Mouse (Mus musculus) right cerebral cortex, postnatal 25 days (tissue): ENCODE results near the gene Aldh2.

Experiments
- DNase-seq: peaks from one replicate; pipeline ENCODE4 v3.0.0; 2022

Aldh2 gene

GRCm38 (mm10) chr5:121594714-121595313 is 1.2 kb upstream of the Aldh2 start:
- DNase-seq = no peak

- no peak for DNase-seq
Observed at GRCm38 (mm10) chr5:121592816-121593407, 712 bp downstream of the Aldh2 start.

DNA sequence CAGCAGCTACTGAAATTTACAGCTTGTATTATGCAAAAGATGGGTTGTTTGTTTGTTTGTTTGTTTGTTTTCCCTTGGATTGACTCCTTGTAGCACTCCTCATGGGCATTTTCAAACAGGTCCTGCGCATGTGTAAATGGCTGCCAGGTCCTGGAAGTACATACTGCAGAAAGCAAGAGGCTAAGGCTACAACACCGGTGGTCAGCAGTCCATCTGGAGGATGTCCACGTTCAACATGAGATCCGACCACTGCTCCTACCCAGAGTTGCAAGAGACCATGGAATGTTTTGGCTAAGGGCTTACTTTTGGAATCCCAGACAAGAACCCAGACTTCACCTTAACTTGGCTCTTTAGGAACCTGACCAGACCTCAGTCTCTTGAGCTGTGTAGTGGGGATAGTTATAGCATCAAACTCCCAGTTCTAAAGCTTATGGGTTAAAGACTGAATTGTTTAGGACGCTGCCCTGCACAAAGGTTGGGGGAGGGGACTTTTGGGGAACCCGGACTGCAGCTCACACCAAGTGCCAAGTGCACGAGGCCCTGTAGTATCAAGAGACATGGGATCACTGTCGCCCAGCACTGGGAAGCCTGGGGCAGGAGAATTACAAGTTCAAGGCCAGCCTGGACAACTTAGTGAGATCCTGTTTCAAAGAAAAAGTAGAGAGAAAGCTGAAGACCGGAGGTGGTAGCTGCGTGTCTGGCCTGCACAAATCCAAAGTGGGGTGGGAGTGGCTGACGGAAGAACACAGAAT is 1.4 kb downstream of the Aldh2 start:
- no peak for DNase-seq

DNA sequence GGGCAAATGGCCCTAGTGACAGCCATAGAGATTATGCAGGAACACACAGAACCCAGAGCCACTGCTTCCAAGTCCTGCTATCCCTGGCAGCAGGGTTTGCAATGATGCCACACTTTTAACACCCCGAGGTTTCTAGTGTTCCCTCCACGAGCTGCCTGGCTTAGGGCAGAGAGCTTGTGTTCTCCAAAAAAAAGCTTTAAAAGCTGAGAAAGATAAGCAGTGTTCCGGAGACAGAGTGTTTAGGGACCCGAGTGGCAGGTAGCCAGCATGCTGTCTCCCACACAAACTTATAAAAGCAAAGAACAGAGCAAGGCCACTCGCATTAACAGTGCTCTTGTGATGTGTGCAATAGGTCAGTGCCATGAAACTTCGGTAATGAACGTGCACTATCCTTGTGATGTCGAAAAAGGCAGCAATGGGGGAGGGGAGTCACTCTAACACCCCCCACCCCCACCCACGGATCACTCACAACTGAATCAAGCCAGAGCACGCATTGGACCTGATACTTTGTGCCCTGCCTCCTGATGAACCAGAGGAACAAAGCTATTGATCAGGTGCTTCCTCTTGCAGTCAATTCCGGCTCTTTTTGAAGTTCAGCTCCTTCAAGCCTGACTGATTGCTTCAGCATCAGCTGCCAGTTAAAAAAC is 2.1 kb downstream of the Aldh2 start:
- no peak for DNase-seq

DNA sequence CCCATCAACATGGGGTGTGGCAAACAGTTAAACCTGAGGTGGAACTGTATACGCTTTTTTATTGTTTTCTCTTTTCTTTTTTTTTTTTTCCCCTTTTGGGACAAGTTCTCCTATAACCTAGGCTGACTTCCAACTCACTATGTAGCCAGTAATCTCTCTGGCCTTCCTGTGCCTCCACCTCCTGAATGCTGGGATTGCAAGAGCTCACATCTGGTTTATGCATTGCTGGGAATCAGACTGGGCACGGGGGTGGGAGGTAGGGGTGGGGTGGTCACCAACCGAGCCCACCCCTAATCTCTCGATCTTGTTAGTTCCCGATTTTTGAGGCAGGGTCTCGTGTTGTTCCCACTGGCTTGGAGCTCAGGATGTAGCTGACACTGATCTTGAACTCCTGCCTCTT is 3.7 kb downstream of the Aldh2 start:
- DNase-seq = no peak

GRCm38 (mm10) chr5:121586400-121587039 is 7.1 kb downstream of the Aldh2 start:
- DNase-seq = peak; percentile 65

GRCm38 (mm10) chr5:121585699-121586098 is 7.9 kb downstream of the Aldh2 start:
- DNase-seq = peak; percentile 12

DNA sequence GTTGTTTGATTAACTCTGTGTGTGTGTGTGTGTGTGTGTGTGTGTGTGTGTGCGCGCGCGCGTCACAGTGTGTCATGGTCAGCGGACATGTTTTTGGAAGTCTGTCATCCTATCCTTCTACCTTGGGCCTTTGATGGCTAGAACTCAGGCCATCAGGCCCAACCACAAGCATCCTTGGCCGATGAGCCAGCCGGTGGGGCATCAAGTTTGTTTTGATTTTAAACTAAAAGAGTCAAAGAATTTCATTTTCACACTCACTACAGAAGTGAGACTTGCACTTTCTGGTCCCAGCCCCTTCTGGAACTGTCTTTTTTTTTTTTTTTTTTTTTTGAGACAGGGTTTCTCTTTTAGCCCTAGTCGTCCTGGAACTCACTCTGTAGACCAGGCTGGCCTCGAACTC is 8.6 kb downstream of the Aldh2 start:
- no peak for DNase-seq

DNA sequence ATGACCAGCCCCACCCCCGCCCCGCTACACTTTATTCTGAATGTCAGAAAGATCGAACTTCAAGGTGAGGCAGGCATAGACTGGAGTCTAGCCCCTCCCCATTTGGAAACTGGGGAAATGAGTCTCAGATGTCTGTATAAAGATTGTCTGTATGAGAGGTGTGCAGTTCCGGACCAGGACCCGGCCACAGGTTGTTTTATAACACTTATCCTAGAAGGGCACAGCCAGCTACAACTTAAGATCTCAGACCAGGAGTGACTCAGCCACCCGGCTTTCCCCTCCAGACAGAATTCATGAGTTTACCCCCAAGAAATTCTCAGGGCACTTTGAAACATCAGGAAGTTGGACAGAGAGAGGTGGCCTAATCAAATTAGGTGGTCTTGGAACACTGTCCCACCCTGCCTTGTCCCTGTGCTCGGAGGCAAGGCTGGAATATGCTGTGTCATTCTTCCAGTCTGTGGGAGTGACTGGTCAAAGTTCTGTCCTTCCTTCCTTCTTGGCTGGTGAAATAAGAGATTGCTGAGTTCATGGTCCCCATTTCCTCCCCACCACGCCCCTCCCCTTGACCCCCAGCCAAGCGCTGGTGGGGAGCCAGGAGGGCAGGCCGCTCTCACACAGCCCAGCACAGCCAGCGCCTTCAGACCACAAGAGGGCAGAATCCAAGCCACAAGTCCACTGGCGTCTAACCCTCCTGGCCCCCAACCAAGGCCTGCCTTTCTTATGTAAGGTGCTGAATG is 9.7 kb downstream of the Aldh2 start:
- DNase-seq = peak; percentile 65

DNA sequence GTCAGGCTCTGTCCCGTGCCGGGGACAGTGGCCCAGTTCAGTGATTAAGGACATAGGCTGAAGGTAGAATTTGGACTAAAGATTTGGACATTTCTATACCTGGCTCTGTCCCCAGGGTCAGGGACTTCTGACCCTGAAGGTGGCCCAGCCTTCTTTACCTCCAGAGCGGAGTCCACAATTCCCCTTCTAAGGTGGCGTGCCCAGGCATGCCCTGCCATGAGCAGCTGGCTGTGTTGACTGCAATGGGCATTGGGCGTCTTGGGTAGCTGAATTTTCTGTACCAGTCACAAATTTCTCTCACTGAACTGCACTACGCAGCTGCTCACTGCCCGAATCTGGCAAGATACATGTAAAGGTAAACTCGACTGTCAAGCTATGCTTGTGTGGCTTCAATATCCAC is 11.7 kb downstream of the Aldh2 start:
- DNase-seq = no peak

DNA sequence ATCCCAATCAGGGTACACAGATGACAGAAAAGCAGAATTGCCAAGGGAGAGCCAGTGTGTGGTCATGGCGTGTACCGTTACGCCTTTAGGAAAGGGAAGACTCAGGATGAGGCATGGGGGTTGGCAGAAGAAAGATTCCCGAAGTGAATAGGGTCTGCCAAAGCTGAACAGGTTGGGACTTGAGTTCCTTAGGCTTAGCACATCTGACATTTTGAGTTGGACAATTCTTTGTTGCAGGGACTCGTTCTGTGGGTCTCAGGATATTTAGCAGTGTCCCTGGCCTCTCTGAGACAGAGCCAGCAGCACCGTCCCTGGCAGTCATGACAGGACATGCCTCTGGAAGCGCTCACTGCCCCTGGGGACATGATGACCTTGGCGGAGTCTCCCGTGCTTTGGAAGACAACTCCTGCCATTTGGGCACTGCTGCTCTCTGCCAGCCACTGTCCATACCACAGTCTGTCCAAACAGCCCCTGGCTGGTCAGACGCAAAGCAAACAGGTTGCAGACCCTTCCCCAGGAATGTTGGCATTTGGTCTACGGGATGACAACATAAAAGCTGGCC is 16.6 kb downstream of the Aldh2 start:
- DNase-seq = no peak

- no peak for DNase-seq
Observed at GRCm38 (mm10) chr5:121575867-121576266, 17.8 kb downstream of the Aldh2 start.

GRCm38 (mm10) chr5:121574145-121574544 is 19.5 kb downstream of the Aldh2 start:
- no peak for DNase-seq

DNA sequence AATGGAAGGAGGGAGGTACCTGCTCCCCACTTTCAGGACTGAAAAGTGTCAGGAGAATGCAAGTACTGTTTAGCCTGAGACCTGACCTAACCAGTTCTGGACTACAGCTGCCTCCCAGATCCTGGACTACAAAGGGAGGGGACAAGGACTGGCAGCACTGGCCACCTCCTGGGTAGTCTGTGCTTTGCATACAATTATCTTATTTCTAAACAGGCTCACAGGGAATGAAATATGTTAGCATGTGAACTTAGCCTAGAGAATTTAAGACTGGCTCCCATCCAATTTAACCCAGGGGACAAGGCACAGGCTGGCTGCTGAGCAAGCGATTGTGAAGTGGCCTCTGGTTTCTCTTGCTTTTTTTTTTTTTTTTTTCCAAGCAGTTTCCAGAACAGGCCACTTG is 22.8 kb downstream of the Aldh2 start:
- DNase-seq = no peak

GRCm38 (mm10) chr5:121569881-121570420 is 23.7 kb downstream of the Aldh2 start:
- no peak for DNase-seq

DNA sequence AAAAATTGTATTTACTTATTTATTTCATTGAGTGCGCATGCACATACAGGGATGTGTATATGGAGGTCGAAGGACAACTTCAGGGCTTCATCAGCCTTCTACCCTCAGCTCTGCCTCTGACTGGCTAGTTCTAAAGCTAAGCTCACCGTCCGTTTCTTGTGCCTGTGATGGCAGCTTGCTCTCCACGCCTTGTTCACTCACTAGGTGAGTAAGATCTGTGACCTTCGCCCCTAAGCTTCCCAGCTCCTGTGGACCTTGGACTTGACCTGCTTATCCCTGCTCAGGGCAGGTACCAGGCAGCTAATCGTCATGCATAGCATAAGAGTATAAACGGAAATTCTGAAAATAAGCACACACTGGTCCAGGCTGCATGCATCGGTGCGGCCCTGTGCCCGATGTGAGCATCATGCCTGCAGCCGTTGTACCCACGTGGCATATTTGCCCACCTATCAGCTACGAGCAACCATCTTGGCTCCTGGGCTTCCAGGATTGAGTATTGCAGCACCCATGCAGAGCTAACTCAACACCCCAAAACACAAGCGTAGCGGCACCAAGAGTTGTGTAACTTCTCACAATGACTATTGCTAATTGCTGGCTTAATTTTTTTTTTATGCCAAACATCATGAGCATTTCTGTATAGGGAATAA is 27.5 kb downstream of the Aldh2 start:
- DNase-seq = no peak

DNA sequence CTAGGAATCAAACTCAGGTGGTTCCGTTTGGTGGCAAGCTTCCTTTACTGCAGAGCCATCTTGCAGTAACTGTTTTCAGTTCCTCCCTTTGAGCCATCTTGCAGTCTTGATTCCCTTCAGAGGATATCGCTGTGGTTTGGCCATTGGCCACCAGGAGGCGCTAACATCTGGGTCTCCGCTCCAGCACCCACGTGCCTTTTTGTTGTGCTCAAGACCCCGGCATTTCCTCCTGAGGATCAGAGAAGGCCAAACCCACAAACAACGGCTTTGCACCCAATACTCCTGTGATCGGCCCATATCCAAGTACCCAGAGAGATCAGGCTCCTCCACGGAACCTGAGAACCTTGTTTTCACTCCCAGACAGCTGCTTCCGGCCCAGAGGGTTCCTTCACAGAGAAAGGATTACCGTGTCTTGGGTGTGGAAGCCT is 29.1 kb downstream of the Aldh2 start:
- DNase-seq = peak; percentile 70

DNA sequence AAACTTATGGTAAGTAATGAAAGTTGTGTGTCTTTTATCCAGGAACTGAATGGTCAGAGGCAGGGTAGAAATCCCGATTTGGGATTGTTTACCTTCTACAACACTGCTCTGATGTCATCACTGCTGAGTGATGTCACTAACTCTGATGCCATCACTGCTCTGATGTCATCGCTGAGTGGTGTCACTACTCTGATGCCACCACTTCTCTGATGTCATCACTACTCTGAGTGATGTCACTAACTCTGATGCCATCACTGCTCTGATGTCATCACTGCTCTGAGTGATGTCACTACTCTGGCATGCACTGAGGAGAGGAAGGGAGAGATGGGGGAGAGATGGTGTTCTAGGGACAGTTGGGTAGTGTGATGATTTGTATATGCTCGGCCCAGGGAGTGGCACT is 31.2 kb downstream of the Aldh2 start:
- DNase-seq = no peak

DNA sequence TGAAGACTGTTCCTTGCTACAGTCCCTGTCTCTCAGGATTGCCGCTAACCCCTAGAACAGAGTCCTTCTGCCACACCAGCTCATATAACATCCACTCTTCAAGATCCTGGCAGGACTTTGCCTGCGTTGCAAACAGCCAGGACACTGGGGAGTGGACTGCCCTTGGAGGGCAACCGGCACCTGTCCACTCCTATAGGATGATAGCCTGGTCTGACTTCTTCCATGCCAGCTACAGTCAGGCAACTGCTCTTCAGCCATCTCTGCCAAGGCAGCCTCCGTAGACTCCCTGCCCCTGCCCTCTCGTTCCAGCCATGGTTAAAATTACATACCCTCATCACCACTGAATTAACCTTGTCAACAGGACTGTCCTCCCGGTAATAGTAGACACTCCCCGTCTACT is 44.4 kb downstream of the Aldh2 start:
- no peak for DNase-seq

- DNase-seq = no peak
Observed at GRCm38 (mm10) chr5:121547084-121547483, 46.5 kb downstream of the Aldh2 start.

GRCm38 (mm10) chr5:121546530-121546895 is 47.1 kb downstream of the Aldh2 start:
- DNase-seq = peak; percentile 25
